ENCODE assay signal across 8 mouse cellular contexts in the genomic region with DNA sequence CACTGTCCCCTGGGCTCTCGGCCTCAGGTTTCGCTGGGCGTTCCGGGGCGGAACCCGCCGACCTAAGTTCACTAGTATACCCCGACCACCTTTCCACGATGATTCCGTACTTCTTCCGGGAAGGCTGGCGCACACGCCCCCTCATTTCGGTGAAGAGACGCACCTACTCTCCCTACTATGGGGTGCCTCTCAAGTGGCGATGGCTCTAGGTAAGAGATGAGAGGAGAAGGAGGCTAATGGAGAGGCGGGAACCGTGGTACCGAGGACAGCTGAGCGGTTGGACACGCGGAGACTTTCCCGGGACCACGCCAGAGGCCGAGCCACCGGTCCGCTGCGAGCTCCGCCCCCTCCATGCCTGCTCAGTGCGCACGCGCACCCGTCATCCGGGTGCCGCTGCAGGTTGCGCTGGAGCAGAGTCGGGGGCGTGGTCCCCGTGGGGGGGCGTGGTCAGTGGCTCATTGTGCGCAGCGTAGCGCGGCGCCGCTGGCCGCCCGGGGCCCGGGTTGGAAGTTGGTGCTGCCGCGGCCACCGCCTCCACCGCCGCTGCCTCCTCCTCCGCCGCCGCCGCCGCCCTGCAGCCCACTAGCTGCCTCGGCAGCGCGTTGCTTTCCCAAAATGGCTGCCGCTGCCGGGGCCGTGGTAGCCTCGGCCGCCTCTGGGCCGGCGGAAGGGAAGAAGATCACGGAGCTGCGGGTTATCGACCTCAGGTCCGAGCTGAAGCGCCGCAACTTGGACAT. TPM values are rescaled to one million over a fixed set of nuclear protein-coding genes. Genes with fewer than 3 reads are reported as not detected.
DNase-seq lines count a peak whose midpoint lies in the region; ATAC-seq and TF ChIP-seq lines count a peak whose summit lies in the region.

Sltm (plus strand) TSS at position 450 of the 737 bp plus-strand sequence.

- H3K9ac ChIP-seq in lung, postnatal 0 days (replicated peaks; ENCODE audit: low read depth) = peak within 1 kb of the TSS; percentile 88

- H3K36me3 ChIP-seq in hindbrain, embryonic 10.5 days = peaks cover 15% of the 10 kb centered on the region; the same call in 1 of the 2 replicates
- no peaks in the 10 kb centered on the region for H3K36me3 ChIP-seq in lung, postnatal 0 days (ENCODE audit: insufficient read depth, low read length)

- H3K9me3 ChIP-seq in hindbrain, embryonic 10.5 days = no peaks in the 10 kb centered on the region
- H3K9me3 ChIP-seq in lung, postnatal 0 days (ENCODE audit: low read length) = no peaks in the 10 kb centered on the region

- peak within 1 kb of the TSS; percentile 90 for H3K4me3 ChIP-seq in hindbrain, embryonic 10.5 days
- H3K4me3 ChIP-seq in lung, postnatal 0 days (ENCODE audit: low read depth, low read length) = peak within 1 kb of the TSS; percentile 84

- H3K4me2 ChIP-seq in lung, postnatal 0 days (replicated peaks; ENCODE audit: low read depth, low read length) = peak within 1 kb of the TSS; percentile 83

- ATAC-seq in frontal cortex, adult (ENCODE audit: low TSS enrichment) = peak; percentile 95
- ATAC-seq in lung, postnatal 0 days = peak; percentile 97

- under 1% methylated on average over 75 of the region's 75 CpGs for WGBS in hindbrain, embryonic 10.5 days
- 3% methylated on average over 72 of the region's 75 CpGs for WGBS in lung, postnatal 0 days

- H3K27ac ChIP-seq in hindbrain, embryonic 10.5 days = peak within 1 kb of the TSS; percentile 99
- H3K27ac ChIP-seq in lung, postnatal 0 days (ENCODE audit: low read length) = peak within 1 kb of the TSS; percentile 98

- H3K4me1 ChIP-seq in hindbrain, embryonic 10.5 days (replicated peaks) = peaks cover 18% of the 10 kb centered on the region
- peaks cover 3% of the 10 kb centered on the region; the same call in 1 of the 2 replicates for H3K4me1 ChIP-seq in lung, postnatal 0 days (ENCODE audit: insufficient read depth, low read depth, low read length)

- no peaks in the 10 kb centered on the region for H3K27me3 ChIP-seq in hindbrain, embryonic 10.5 days (ENCODE audit: insufficient read depth, poor library complexity, severe bottlenecking)
- H3K27me3 ChIP-seq in lung, postnatal 0 days (replicated peaks; ENCODE audit: insufficient read depth, low read length) = no peaks in the 10 kb centered on the region

- no peak for TF ChIP-seq CTCF in lung, postnatal 0 days (IDR thresholded peaks at IDR 0.05)

- TF ChIP-seq EP300 in lung, postnatal 0 days (IDR thresholded peaks at IDR 0.05) = no peak

- DNase-seq in MEL-GATA-1-ER (ENCODE audit: extremely low read depth, low read depth) = peak; percentile 74
- peak; percentile 100 for DNase-seq in cerebellum, adult 8-10 months
- DNase-seq in hindbrain, embryonic 10.5 days (ENCODE audit: low spot score) = peak; percentile 98
- DNase-seq in layer of hippocampus, adult 9-11 months = peak; percentile 98
- peak; percentile 98 for DNase-seq in lung, postnatal 0 days (ENCODE audit: low spot score)
- peak; percentile 99 for DNase-seq in ovary, postnatal 14 days (ENCODE audit: low spot score)
- DNase-seq in thymus, postnatal 14 days = peak; percentile 100

RNA-seq across cellular contexts. Expression of gene Sltm, which starts in this region (rescaled TPM):
- polyA plus RNA-seq in hindbrain, embryonic 10.5 days (2016; fragmentation: Nextera tagmentation; extraction: Ambion mirVana) = 47.1 and 61.7 TPM in 2 replicates
- polyA plus RNA-seq in lung, postnatal 0 days (2015; fragmentation: Nextera tagmentation; extraction: Ambion mirVana) = 28.1 and 28.6 TPM in 2 replicates

Comparison
In these comparisons a context has a peak if more than half of its experiments do, and no peak if none do; other contexts are left out.
1. Peak in every context shown above with its lines: DNase-seq, ATAC-seq, H3K4me3 ChIP-seq and H3K27ac ChIP-seq.